Mouse (Mus musculus): ENCODE results near the gene Hfe2.

GRCm38 (mm10) chr3:96576005-96576658 is 51.2 kb downstream of the Hfe2 start:
- no peak for TF ChIP-seq CTCF (IDR thresholded peaks at IDR 0.05)
- peak; percentile 94 for TF ChIP-seq EP300 (IDR thresholded peaks at IDR 0.05)

Data from lung, postnatal 0 days (tissue).